Mouse (Mus musculus): ENCODE measurements around the gene Atp6v1e2.
A peak's percentile ranks its signal among the peaks of the same experiment; 100 is the strongest.

Atp6v1e2 gene

DNA sequence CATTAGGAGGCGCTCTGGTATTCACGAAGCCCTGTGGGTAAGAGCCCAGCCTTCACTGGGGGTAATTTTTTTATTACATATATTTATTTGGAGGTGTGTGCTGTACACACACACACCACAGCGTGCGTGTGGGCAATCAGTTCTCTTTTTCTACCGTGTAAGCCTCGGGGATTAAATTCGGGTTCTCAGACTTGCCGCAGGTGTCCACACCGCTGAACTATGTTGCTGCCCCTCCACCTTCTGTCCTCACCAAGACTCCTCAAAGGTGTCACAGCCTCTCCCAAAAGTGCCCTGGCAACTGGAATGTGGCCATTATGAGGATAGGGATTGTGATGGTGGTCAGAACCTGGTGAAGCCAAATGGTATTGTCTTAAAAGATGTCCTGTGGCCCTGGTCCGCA is 30.6 kb downstream of the Atp6v1e2 start, which contains the start of gene Tmem247:
Gene Tmem247, plus strand, starts transcription at position 301 of the 400 bp plus-strand sequence.
- DNase-seq (ENCODE audit: low spot score in 2 of 2): no peak

DNA sequence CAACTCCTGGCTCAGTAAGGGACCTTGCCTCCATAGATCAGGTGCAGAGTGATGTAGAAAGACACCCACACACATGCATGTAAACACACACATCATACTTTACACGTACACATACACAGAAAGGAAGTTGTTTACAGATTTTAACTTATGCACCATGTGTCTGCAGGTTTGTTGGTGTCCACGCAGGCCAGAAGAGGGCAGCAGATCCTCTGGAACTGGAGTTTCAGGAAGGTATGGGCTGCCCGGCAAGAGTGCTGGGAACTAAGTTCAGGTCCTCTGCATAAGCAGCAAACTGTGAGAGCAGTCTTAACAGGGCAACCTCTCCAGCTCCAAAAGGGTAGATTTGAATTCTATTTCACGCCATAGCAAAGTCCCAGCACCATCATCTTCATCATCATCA is 32.2 kb downstream of the Atp6v1e2 start:
- no peak for DNase-seq (ENCODE audit: low spot score in 2 of 2)

GRCm38 (mm10) chr17:86913003-86913607 is 34.6 kb downstream of the Atp6v1e2 start:
- DNase-seq (ENCODE audit: low spot score in 2 of 2): peak in 1 of 2 experiments; percentile 22

- no peak for DNase-seq (ENCODE audit: low spot score in 2 of 2)
These were observed 36.4 kb downstream of the Atp6v1e2 start for GRCm38 (mm10) chr17:86911261-86911660.

DNA sequence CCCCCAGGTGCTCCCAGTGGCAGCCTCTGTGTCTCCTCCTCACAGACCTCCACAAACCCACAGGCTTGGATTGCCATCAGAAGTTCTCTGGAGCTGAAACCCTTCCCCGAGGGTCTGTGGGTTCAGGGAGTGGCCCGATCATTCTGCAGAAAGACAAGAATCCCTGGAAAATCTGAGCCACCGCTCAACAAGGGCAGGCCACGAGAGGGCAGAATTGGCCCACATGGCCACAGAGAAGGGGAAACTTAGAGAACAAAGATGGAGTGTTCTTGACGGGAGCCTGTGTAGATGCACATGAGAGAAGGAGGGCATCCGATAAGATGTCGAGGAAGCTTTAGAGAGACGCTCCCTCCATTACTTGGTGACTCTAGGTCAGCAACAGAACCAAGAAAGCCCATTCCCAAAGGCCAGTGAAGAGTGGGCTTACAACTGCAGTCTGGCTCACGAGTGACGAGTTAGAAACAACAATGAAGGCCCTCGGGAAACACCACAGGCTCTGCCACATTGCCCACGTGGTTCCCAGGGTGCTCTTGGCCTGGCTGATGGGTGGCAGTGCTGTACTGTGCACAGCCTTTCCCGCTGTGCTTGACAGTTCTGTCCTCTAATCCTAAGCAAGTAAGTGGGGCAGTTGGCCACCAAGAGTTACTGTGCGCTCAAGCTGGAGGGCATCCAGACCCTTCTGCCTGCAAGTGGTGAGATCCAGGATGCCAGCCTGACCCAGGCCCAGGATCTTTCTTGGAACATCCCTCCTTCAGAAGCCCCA is 37.8 kb downstream of the Atp6v1e2 start:
- no peak for DNase-seq (ENCODE audit: low spot score in 2 of 2)

GRCm38 (mm10) chr17:86908316-86908715 is 39.4 kb downstream of the Atp6v1e2 start:
- DNase-seq (ENCODE audit: low spot score in 2 of 2): no peak

- DNase-seq (ENCODE audit: low spot score in 2 of 2): no peak
These were observed 40.6 kb downstream of the Atp6v1e2 start for GRCm38 (mm10) chr17:86907092-86907491.

DNA sequence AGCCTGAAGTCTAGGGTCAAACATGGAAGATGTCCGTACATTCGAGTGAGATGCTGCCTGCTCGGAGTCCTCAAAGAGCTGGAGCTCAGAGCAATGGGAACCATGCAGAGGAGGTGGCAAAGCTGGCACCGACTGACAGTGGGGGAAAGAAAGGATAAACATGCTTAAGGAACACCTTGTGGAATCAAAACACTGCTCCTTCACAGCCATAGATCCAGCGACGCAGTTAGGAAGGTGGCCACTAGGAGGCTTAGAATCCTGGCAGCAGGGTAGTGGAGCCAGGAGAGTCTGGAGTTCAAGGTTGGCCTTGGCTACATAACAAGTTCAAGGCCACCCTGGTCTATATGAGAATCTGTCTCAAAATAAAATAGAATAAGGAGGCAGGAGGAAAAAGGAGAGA is 41.1 kb downstream of the Atp6v1e2 start:
- no peak for DNase-seq (ENCODE audit: low spot score in 2 of 2)

DNA sequence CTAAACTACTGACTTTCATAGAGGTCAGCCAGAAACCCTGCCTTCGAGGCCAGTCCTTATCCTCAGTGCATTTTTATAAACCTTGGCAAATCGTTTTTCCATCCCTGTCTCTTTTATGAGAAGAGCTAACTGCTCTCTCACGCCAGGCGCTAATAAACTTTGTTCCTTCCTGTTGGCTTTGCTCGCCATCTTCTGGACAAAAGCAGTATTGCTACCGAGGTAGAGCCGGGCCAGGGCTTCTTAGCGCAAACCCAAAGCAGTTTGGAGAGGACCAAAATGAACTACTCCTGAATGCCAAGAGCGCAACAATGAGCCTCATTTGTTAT is 41.6 kb downstream of the Atp6v1e2 start:
- DNase-seq (ENCODE audit: low spot score in 2 of 2): peak; percentile 62 to 64

DNA sequence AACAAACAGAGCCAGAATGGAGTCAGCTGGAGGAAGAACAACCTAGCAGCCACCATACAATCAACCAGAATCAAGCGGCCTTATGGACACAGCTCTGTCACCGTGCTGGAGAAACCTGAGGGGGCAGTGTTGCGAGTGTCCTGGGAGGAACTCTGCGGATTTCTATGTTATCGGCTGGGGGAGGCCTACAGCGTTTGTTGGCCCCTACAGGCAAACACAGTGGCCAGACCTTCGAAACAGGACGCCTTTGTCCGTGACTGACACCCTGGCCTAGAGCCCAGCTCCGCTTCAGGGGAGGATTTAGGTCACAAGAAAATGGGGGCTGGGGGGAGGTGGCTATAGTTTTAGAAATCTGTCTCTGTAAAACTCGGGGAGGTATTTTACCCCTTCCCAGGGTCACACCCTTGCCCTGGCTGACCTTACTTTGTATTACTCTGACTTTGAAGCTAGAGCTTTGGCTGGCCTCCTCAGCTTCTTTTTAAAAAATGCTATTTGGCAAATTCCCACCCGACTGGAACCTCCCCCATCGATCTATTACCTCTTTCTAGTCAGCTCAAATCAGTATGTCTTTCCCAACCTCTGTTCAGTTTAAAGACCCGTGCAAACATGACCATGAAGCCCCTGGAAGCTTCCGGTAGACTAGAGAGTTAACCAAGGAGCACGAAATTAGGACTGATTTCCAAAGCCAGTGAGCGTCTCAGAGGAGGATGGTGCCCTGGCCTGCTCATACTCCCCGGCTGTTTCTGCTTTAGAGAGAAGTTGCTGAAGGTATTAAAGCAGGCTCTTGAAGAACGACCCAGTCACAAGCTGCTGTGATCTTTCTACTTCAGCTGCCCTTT is 42.2 kb downstream of the Atp6v1e2 start:
- peak in 1 of 2 experiments; percentile 43 for DNase-seq (ENCODE audit: low spot score in 2 of 2)

DNA sequence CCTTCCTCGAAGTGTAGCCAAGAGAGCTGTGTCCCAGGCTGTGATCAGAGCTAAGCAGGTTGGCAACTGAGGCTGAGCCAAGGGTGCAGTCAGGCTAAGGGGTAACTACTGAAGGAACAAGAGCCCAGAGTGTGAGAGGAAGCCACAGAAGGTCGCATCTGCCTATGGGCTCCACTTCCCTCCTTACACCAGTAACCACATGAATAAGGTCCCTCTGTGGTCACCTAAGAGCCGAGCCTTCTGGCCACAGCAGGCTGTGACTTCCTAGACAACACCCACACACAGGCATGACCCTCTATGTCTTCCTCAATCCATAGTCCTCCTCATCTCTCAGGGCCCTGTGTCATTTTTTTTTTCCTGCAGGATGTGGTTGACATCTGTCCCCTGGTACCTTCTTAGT is 43.5 kb downstream of the Atp6v1e2 start:
- no peak for DNase-seq (ENCODE audit: low spot score in 2 of 2)

GRCm38 (mm10) chr17:86903596-86903995 is 44.1 kb downstream of the Atp6v1e2 start:
- no peak for DNase-seq (ENCODE audit: low spot score in 2 of 2)

DNA sequence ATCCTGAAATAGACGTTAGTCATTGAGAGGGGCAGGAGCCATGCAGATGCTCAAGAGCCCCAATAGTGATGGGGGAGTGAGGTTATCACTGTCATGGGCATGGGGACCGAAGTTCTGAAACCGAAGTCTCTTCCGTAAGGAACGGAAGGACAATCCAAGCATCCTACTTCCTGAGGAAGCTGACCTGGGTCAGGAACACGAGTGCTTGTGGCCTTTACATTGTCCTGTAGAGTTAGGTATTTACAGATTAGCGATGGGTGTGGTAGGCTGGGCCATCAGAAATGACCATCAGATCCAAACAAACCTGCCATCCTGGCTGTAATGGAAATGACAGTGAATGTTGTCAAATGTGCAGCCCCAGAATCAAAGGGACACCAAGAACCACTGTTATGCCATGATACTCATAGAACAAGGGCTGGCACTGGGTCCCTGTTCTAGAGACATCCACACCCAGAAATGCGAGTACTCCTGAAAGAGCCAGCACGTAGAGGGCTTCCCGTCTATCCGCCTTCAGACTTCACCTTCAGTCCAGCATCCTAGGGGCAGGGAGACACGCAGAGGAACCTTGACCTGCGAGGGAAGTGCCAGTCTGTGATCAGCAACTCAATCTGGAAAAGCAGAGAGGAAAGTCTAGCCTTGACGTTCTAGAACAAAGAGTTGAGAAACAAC is 45.2 kb downstream of the Atp6v1e2 start:
- no peak for DNase-seq (ENCODE audit: low spot score in 2 of 2)

DNA sequence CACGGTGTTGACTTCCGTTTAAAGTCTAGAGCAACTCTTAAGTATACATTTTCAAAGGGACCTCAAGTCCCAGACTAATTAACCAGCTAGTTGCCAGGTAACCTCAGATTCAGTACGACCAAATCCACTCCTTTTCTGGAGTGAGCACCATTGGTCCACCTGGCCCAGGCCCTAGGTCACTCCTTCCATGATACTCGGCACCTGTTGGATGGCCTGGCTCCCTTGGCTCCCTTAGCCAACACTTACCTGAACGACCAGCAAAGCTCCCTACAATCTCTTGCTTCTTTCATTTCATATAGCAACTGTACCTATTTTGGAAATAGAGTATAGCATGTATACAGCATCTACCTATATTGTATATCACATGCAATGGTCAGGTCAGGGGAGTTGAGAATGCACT is 47.1 kb downstream of the Atp6v1e2 start:
- DNase-seq (ENCODE audit: low spot score in 2 of 2): no peak

DNA sequence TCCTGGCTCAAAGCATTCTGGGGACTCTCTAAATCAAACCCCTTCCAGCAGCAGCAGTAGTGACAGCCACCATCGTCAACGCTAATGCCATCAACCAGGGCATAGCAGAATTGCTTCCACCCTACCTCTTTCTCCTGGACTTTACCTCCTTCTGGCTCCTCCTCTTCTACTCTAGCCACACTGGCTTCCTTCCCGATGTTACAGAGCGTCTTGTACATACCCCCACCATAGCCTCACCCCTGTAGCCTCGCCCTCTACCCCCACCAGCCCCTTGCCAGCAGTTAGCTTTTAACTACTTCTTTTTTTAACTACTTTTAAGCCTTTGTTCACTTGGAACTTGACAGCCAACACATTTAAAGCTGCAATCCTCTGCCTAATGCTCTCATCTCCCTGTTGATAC is 47.9 kb downstream of the Atp6v1e2 start:
- no peak for DNase-seq (ENCODE audit: low spot score in 2 of 2)

DNA sequence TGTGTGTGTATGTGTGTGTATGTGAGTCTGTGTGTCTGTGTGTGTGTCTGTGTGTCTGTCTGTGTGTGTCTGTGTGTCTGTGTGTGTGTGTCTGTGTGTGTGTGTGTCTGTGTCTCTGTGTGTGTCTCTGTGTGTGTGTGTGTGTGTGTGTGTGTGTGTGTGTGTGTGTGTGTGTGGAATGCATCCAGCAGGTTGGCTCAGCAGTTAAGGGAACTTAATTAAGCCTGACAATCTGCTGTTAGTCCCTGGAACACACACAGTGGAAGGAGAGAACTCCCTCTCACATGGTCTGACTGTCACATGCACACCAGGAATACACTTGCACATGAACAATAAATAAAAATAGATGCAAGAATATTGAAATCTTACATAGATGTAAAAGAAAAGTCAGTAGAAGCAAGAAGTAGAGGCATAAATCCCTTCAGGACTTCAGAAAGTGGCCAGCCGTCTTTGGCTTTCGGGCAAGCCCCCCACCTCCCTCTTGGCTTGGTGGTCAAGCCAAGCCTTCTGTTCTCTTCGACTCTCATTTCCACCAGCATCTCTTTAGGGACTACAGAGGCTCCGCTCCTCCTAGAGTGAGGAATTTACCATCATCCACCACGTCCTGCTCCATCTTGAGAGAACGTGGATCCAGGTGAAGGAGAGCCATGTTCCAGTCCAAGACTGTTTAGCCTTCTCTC is 50.1 kb downstream of the Atp6v1e2 start:
- DNase-seq (ENCODE audit: low spot score in 2 of 2): no peak

GRCm38 (mm10) chr17:86895191-86895590 is 52.5 kb downstream of the Atp6v1e2 start:
- DNase-seq (ENCODE audit: low spot score in 2 of 2): no peak

Measured in right cerebral cortex, postnatal 36 days (tissue).